ENCODE assay signal across 30 mouse cellular contexts in genomic region chr16:23838114-23838513, GRCm38 (mm10). TPM values are rescaled to one million over a fixed set of nuclear protein-coding genes. Genes with fewer than 3 reads are reported as not detected.
DNase-seq lines count a peak whose midpoint lies in the region; ATAC-seq lines count a peak whose summit lies in the region.
"Had no signal": no experiment of that assay in that cellular context is flagged by ENCODE, and none has a peak within 500 bp of the region (broad histone marks: within the 10 kb centered on the region; RNA-seq: fewer than 3 reads in every experiment).

No protein-coding gene starts in this region.

- no peaks in the 10 kb centered on the region for H3K36me3 ChIP-seq in kidney, embryonic 15.5 days
- H3K36me3 ChIP-seq: embryonic facial prominence, embryonic 12.5 days; hindbrain, embryonic 13.5 days; intestine, embryonic 15.5 days; limb, embryonic 12.5 days; liver, embryonic 15.5 days; midbrain, embryonic 13.5 days had no signal

- no peak overlapping the region for H3K4me3 ChIP-seq in kidney, embryonic 15.5 days (replicated peaks)
- H3K4me3 ChIP-seq: embryonic facial prominence, embryonic 12.5 days; hindbrain, embryonic 13.5 days; intestine, embryonic 15.5 days; limb, embryonic 12.5 days; liver, embryonic 15.5 days; midbrain, embryonic 13.5 days had no signal

- 0 out of 2 replicates have a peak, but pooled peaks cover 9% of the 10 kb centered on the region for H3K4me1 ChIP-seq in kidney, embryonic 15.5 days
- H3K4me1 ChIP-seq: intestine, embryonic 15.5 days; liver, embryonic 15.5 days had no signal

- no peak overlapping the region for H3K9ac ChIP-seq in kidney, embryonic 15.5 days
- H3K9ac ChIP-seq: embryonic facial prominence, embryonic 12.5 days; hindbrain, embryonic 13.5 days; intestine, embryonic 15.5 days; limb, embryonic 12.5 days; liver, embryonic 15.5 days; lung, embryonic 14.5 days; midbrain, embryonic 13.5 days had no signal

- H3K27me3 ChIP-seq in kidney, embryonic 15.5 days, result peaks cover 10% of the 10 kb centered on the region
- H3K27me3 ChIP-seq: embryonic facial prominence, embryonic 12.5 days; hindbrain, embryonic 13.5 days; intestine, embryonic 15.5 days; limb, embryonic 12.5 days; liver, embryonic 15.5 days; midbrain, embryonic 13.5 days had no signal

- no peak overlapping the region for H3K4me2 ChIP-seq in kidney, embryonic 15.5 days
- H3K4me2 ChIP-seq: embryonic facial prominence, embryonic 12.5 days; heart, embryonic 11.5 days; hindbrain, embryonic 13.5 days; intestine, embryonic 15.5 days; limb, embryonic 12.5 days; liver, embryonic 15.5 days; lung, embryonic 14.5 days; midbrain, embryonic 13.5 days had no signal

- peak; percentile 7 for DNase-seq in CD4-positive, CD25-positive, alpha-beta regulatory T cell, adult 2 months (ENCODE audit: low read depth, low spot score)
- DNase-seq in thymus, postnatal 0 days (ENCODE audit: low spot score), result peak; percentile 10
- DNase-seq in thymus, postnatal 4 days, result no peak
- no peak for DNase-seq in left cerebral cortex, postnatal 25 days (ENCODE audit: low spot score in 2 of 2)
- DNase-seq: cerebellum, adult 18-20 months; cerebellum, postnatal 14 days; gastrocnemius, postnatal 25 days; heart, adult 18-20 months; heart, postnatal 36 days; kidney, adult 8-10 months; kidney, postnatal 10 days; lung, embryonic 14.5 days; lung, postnatal 14 days had no signal

- intact Hi-C loops in left cerebral cortex, postnatal 25 days (cut with DNase I), result no loop called here

- no peak overlapping the region for H3K27ac ChIP-seq in kidney, embryonic 15.5 days
- H3K27ac ChIP-seq: embryonic facial prominence, embryonic 12.5 days; hindbrain, embryonic 13.5 days; intestine, embryonic 15.5 days; limb, embryonic 12.5 days; liver, embryonic 15.5 days; midbrain, embryonic 13.5 days had no signal

- no peak for ATAC-seq in CD4-positive, CD25-positive, alpha-beta regulatory T cell, adult 4 months
- peak; percentile 72 for ATAC-seq in megakaryocyte, adult 5-6 weeks (ENCODE audit: poor library complexity, severe bottlenecking)
- ATAC-seq in kidney, embryonic 15.5 days (replicated peaks; ENCODE audit: low FRiP score), result no peak
- ATAC-seq: forebrain, embryonic 14.5 days; intestine, embryonic 15.5 days; midbrain, embryonic 13.5 days had no signal

- 83% methylated on average over 2 of the region's 2 CpGs for WGBS in kidney, embryonic 15.5 days

- H3K9me3 ChIP-seq in kidney, embryonic 15.5 days (replicated peaks), result no peaks in the 10 kb centered on the region
- H3K9me3 ChIP-seq: embryonic facial prominence, embryonic 12.5 days; hindbrain, embryonic 13.5 days; intestine, embryonic 15.5 days; limb, embryonic 12.5 days; liver, embryonic 15.5 days; midbrain, embryonic 13.5 days had no signal

RNA-seq across cellular contexts. Expression of gene Sst, which starts 52.6 kb away (rescaled TPM):
- not detected for polyA plus RNA-seq in CD4-positive, CD25-positive, alpha-beta regulatory T cell, adult 4 months (2017; shearing (Covaris generic))
- 2.7 and 3.1 TPM in 2 replicates for polyA plus RNA-seq in thymus, postnatal 0 days (2015; fragmentation: Nextera tagmentation; extraction: Ambion mirVana)
- not detected in 2 replicates for total RNA-seq in megakaryocyte, adult 5-6 weeks (2015)
- not detected in 2 replicates for total RNA-seq in megakaryocyte, adult 5-6 weeks (2017)
- 1.4 TPM in 1 of 2 replicates, not detected in the other for polyA plus RNA-seq in kidney, embryonic 15.5 days (2015; fragmentation: Nextera tagmentation; extraction: Ambion mirVana)
- total RNA-seq in left cerebral cortex, postnatal 25 days (2021), result 100 to 1,000 TPM; 437 to 438 TPM
- total RNA-seq: gastrocnemius, adult 18-20 months; gastrocnemius, postnatal 25 days; heart, adult 18-20 months; heart, postnatal 36 days; liver, adult 2 months; monocyte, adult 5-6 weeks had no signal
- polyA plus RNA-seq: heart, embryonic 16.5 days; liver, adult 2 months; lung, embryonic 14.5 days; testis, adult 2 months; urinary bladder, adult 2 months had no signal

Comparison
In these comparisons a context has a peak if more than half of its experiments do, and no peak if none do; other contexts are left out.
1. DNase-seq: peak in CD4-positive, CD25-positive, alpha-beta regulatory T cell, adult 2 months (single experiment) and thymus, postnatal 0 days (single experiment); none in thymus, postnatal 4 days (single experiment) and left cerebral cortex, postnatal 25 days (0 of 2).